Mouse (Mus musculus) hindbrain, postnatal 0 days (tissue): Measurements from ENCODE around the gene Slc30a9. TPM values are rescaled to one million over a fixed set of nuclear protein-coding genes. Genes with fewer than 3 reads are reported as not detected.

Experiments
- ATAC-seq: fragments of 200-750 bp; cut with Nextera tagmentation; 2 replicates; pipeline ENCODE4 v1.8.0; 2017; ENCODE audit warnings: mild to moderate bottlenecking, moderate TSS enrichment, moderate library complexity
- DNase-seq: peaks from one replicate; pipeline ENCODE4 v3.0.0-alpha.2; 2015; ENCODE audit warnings: low spot score
- H3K27ac ChIP-seq: fragments of 300-500 bp; sonication (generic); 2 replicates; pipeline ENCODE4 v1.5.1; 2014; ENCODE audit warnings: mild to moderate bottlenecking
- H3K27me3 ChIP-seq: fragments of 300-500 bp; sonication (generic); 2 replicates; pipeline ENCODE4 v1.6.1; 2014; ENCODE audit warnings: low read length, mixed read lengths; ENCODE audit not compliant: insufficient read depth
- H3K36me3 ChIP-seq: fragments of 300-500 bp; sonication (generic); 2 replicates; pipeline ENCODE4 v1.6.1; 2014; ENCODE audit warnings: low read length, mixed read lengths; ENCODE audit not compliant: insufficient read depth
- H3K4me1 ChIP-seq: fragments of 300-500 bp; sonication (generic); 2 replicates; pipeline ENCODE4 v1.6.1; 2014; ENCODE audit warnings: antibody characterized with exemption, low read length, mixed read lengths; ENCODE audit not compliant: insufficient read depth
- H3K4me2 ChIP-seq: fragments of 300-500 bp; sonication (generic); 2 replicates; pipeline ENCODE4 v1.6.1; 2014; ENCODE audit warnings: low read depth, mild to moderate bottlenecking, low read length, moderate library complexity, mixed read lengths
- H3K4me3 ChIP-seq: fragments of 300-500 bp; sonication (generic); 2 replicates; pipeline ENCODE4 v1.5.1; 2014; ENCODE audit warnings: low read length
- H3K9ac ChIP-seq: fragments of 300-500 bp; sonication (generic); replicated peaks from 2 replicates; pipeline ENCODE4 v1.6.1; 2014; ENCODE audit warnings: mild to moderate bottlenecking, low read length, moderate library complexity, mixed read lengths
- H3K9me3 ChIP-seq: fragments of 300-500 bp; sonication (generic); 2 replicates; pipeline ENCODE4 v1.6.1; 2016; ENCODE audit warnings: low read length, mixed read lengths
- CTCF ChIP-seq: IDR thresholded peaks from 2 replicates; pipeline ENCODE4 v1.5.1; 2016; ENCODE audit warnings: antibody characterized with exemption, control low read depth, low read depth
- WGBS: fragments of 180-500 bp; shearing (Covaris S2); extraction: QIAGEN DNeasy Blood & Tissue Kit; methylation state at CpG from one replicate; pipeline ENCODE4 v1.1.7; 2014; 5-methylcytosine and 5-hydroxymethylcytosine counted together
- polyA plus RNA-seq: library from polyadenylated mRNA; unstranded; fragments of >200 nt; fragmentation: Nextera tagmentation; extraction: Ambion mirVana; gene quantifications from 2 replicates; pipeline ENCODE4 v1.2.1, GENCODE M21; 2015
- total RNA-seq: library from RNA; depleted of rRNA; stranded (reverse); fragments of >200 nt; gene quantifications from 2 replicates; pipeline ENCODE4 v1.2.3, GENCODE M21; 2014; rRNA removed

Gene Slc30a9
- total and polyA plus RNA-seq, 2 experiments from 2014 or later: 90.5 to 175 TPM

DNA sequence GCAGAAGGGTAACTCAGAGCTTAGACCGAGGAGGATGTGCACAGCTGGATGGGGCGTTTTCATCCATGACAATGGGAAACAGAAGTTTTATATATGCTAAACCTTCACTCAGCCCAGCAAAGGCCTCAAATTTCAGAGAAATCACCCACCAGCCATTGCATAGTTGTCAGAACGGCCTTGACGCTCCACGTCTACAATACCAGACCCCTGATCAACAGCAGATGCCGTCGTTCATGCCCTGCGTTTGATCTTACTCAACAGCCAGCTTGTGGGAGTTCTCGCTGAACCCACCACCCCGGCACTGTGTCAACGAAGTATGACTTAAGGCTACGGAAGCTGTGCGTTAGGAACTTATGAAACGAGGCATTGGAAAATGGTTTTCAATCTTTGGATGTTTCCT lies 90.4 kb downstream of the Slc30a9 start:
- no peak overlapping the region for H3K4me3 ChIP-seq
- no peak for ATAC-seq
- 92% methylated on average over 14 of the region's 14 CpGs for WGBS
- no peaks in the 10 kb centered on the region for H3K9me3 ChIP-seq
- no peak overlapping the region for H3K9ac ChIP-seq
- H3K27me3 ChIP-seq: no peaks in the 10 kb centered on the region
- H3K27ac ChIP-seq: no peak overlapping the region
- H3K4me1 ChIP-seq: no peaks in the 10 kb centered on the region
- peaks cover 10% of the 10 kb centered on the region; the same call in 1 of the 2 replicates for H3K36me3 ChIP-seq
- no peak for TF ChIP-seq CTCF
- DNase-seq: no peak
- no peak overlapping the region for H3K4me2 ChIP-seq

DNA sequence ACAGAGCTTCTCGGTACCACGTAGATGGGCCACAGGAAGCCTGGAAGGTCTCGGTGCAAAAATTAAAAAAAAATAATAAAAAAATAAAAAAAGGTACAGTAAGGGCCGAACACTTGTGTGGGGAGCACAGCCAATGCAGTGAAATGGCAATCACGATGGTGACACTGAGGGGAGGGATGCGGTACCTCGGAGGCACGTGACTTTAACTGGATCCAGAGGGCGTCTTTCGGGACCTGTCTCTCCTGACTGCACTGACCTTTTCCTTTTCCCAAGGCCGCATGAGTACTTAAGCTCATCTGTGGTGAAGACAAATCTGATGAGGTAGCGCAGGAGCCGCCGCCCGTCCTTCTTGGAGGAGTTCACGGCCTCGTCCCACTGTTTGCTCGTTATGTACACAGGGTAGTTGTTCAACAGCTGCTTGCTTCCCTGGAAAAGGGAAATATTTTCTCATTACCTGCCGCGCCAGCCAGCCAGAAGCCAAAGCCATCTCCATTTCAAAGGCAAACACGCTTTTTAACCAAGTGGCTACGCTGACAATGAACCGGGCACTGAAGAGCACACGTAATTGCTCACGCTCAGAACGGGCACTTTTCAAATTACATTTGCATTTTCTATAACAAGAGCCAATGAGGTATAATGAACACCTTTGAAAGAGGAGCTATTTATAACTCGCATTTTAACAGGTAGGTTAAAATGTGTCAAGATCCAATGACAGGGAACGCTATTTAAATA lies 93.3 kb downstream of the Slc30a9 start:
- TF ChIP-seq CTCF: no peak
- ATAC-seq: no peak
- H3K27me3 ChIP-seq: no peaks in the 10 kb centered on the region
- no peaks in the 10 kb centered on the region for H3K9me3 ChIP-seq
- DNase-seq: no peak
- no peak overlapping the region for H3K4me2 ChIP-seq
- H3K36me3 ChIP-seq: peaks cover 10% of the 10 kb centered on the region; the same call in 1 of the 2 replicates
- 85% methylated on average over 28 of the region's 28 CpGs for WGBS
- H3K4me3 ChIP-seq: no peak overlapping the region
- no peaks in the 10 kb centered on the region for H3K4me1 ChIP-seq
- no peak overlapping the region for H3K9ac ChIP-seq
- H3K27ac ChIP-seq: no peak overlapping the region

DNA sequence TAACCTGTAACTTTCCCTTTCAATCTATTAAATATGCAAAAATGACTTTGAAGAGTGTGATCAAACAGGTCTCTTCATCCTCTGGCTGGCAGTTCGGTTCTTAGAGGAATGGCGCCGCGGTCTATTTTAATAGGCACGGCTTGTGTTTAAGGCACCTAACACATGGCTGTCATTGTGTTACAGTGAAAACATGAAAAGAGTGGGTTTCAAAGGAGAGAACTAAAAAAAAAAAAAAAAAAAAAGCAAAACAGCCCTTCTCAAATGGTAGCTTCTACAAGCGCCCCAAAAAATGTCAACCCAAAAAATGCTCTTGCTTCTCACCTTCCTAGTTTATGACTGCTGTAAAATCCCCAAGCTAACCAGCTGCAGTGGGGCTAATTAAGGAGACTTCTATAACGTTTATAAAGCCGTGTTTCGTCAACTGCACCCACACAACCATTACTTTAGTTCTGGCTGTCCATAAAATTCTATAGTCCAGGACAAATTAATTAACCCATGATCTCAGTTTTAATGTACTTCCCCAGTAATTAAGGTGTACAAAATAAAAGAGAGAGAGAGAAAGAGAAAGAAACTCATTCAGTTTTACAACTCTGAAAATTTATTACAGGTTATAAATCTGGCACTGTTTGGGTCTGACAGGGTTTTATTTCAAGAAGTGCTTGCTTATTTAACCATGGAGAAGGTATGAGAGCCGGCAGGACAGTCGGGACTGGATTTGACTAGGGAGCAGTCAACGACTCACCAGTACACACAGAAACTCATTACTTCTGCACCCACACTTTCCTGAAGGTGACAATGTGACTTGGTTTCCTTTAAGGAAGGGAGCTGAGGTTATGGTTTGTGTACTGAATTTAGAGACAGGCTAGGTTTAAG lies 94.1 kb downstream of the Slc30a9 start:
- 78% methylated on average over 12 of the region's 12 CpGs for WGBS
- H3K36me3 ChIP-seq: peaks cover 10% of the 10 kb centered on the region; the same call in 1 of the 2 replicates
- no peak for ATAC-seq
- H3K4me1 ChIP-seq: no peaks in the 10 kb centered on the region
- H3K4me2 ChIP-seq: no peak overlapping the region
- TF ChIP-seq CTCF: no peak
- no peak for DNase-seq
- no peak overlapping the region for H3K4me3 ChIP-seq
- no peaks in the 10 kb centered on the region for H3K27me3 ChIP-seq
- H3K27ac ChIP-seq: no peak overlapping the region
- H3K9ac ChIP-seq: no peak overlapping the region
- no peaks in the 10 kb centered on the region for H3K9me3 ChIP-seq

DNA sequence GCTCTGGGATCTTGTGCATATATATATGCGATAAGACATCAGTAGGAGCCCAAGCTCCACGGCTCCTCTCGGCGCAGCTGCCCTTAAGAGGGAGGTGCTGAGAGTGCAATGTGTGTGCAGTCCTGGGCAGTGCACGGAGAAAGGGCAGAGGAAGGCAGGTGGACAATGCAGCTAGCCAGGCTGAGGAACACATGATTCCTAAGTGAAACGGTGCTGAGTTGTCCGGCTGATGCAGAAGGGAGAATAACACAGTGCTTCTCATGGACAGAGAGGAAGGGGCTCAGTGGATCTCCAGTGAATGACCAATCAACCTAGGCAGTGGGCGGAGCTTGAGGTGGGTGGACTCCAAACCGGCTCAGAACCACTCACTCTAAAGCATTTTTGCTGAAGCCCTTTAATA lies 94.9 kb downstream of the Slc30a9 start:
- no peak for TF ChIP-seq CTCF
- Histone ChIP-seq H3K9ac (no peak overlapping the region), H3K4me3 (no peak overlapping the region), H3K4me1 (no peaks in the 10 kb centered on the region), H3K27me3 (no peaks in the 10 kb centered on the region), H3K4me2 (no peak overlapping the region), H3K36me3 (peaks cover 10% of the 10 kb centered on the region; the same call in 1 of the 2 replicates), H3K9me3 (no peaks in the 10 kb centered on the region), H3K27ac (no peak overlapping the region)
- no peak for ATAC-seq
- DNase-seq: no peak
- 75% methylated on average over 9 of the region's 9 CpGs for WGBS

DNA sequence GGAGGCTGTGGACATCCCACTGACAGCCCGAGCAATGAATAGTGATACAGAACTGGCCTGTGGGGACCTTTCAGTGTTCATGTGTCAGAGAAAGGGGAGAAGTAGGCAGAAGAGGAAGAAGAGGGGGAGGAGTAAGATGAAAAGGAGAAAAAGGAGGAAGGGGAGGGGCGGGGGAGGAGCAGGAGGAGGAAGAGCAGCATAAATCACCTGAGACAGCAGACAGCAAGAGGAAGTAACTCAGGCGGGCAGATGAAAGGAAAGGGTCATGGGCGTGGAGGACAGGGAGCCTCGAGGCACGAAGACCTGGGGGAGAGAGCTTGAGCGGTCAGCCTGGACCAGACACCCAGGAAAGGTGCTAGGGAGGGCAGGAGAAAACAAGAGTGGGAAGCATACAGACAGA lies 97.6 kb downstream of the Slc30a9 start:
- Histone ChIP-seq H3K27ac (no peak overlapping the region), H3K4me2 (no peak overlapping the region), H3K27me3 (no peaks in the 10 kb centered on the region), H3K9me3 (no peaks in the 10 kb centered on the region), H3K4me3 (no peak overlapping the region), H3K4me1 (no peaks in the 10 kb centered on the region), H3K36me3 (no peaks in the 10 kb centered on the region; the same call in 1 of the 2 replicates), H3K9ac (no peak overlapping the region)
- DNase-seq: no peak
- ATAC-seq: no peak
- no peak for TF ChIP-seq CTCF
- 80% methylated on average over 7 of the region's 7 CpGs for WGBS

DNA sequence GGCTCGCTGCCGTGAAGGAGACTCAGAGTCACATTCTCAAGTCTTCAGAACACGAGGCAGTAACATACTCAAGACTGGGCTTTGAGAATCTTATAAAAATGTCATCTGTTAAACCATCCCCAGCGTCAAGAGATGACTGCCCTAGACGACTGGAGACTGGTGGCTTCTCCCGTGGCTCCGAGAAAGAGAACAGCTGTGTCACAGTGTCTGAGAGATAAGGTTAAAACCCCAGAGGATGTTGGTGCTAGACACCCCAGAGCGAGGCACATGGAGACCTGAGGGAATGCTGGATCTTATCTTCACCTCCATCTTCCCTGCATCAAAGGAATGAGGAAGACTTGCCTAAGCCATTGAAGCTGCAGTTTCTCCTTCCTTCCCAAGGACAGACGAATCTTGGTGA lies 98.2 kb downstream of the Slc30a9 start:
- no peak for ATAC-seq
- H3K9me3 ChIP-seq: no peaks in the 10 kb centered on the region
- no peak overlapping the region for H3K4me3 ChIP-seq
- H3K4me2 ChIP-seq: no peak overlapping the region
- no peak overlapping the region for H3K27ac ChIP-seq
- H3K36me3 ChIP-seq: no peaks in the 10 kb centered on the region; the same call in 1 of the 2 replicates
- H3K27me3 ChIP-seq: no peaks in the 10 kb centered on the region
- DNase-seq: no peak
- no peak overlapping the region for H3K9ac ChIP-seq
- H3K4me1 ChIP-seq: no peaks in the 10 kb centered on the region
- 89% methylated on average over 9 of the region's 9 CpGs for WGBS
- no peak for TF ChIP-seq CTCF

Other genes with a start within 250 kb of the Slc30a9 start
- gene Phox2b, start 207.7 kb upstream of the Slc30a9 start, total RNA-seq: 11.3 and 17.3 TPM in 2 replicates
- gene Phox2b, start 207.7 kb upstream of the Slc30a9 start, polyA plus RNA-seq: 15.3 and 15.8 TPM in 2 replicates
- gene Tmem33, start 46.4 kb upstream of the Slc30a9 start, total RNA-seq: 64.5 and 83.3 TPM in 2 replicates
- gene Tmem33, start 46.4 kb upstream of the Slc30a9 start, polyA plus RNA-seq: 61.5 and 67.4 TPM in 2 replicates
- gene Bend4, start 121.4 kb downstream of the Slc30a9 start, total RNA-seq: 12.1 and 12.8 TPM in 2 replicates
- gene Bend4, start 121.4 kb downstream of the Slc30a9 start, polyA plus RNA-seq: 8.1 and 8.5 TPM in 2 replicates